Comparison of ENCODE assay signal across 11 mouse cellular contexts in the genomic region with DNA sequence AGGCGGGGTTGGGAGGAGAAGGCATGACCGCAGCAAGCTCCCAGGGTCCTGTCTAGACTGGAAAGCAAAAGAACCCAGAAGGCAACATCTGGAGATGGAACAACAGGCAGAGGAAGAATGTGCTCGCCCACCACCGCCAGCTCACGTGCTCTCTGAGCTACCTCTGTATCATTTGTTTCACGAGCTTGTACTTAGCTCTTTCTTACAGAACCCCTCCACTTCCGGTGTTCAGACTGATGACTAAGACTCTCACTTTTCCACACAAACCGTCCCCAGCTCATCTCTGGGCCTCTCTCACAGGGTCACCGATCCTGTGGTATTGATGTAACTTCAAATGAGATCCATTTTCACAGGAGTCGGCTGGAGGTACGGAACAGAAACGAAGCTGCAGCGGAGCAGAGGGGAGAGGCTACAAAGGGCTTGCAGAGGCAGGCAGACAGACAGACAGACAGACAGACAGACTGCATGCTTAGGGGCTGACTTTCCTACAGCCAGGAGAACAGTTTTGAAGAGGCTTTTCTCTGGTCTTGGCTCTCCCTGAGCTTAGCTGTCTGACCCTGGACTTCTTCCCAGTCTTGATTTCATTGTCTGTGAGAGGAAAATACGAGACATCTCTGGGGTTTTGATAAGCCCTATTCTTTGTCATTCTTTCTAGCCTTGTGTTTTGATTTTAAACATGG. TPM values are rescaled to one million over a fixed set of nuclear protein-coding genes. Genes with fewer than 3 reads are reported as not detected.
DNase-seq lines count a peak whose midpoint lies in the region; ATAC-seq and TF ChIP-seq lines count a peak whose summit lies in the region.
"Had no signal": no experiment of that assay in that cellular context is flagged by ENCODE, and none has a peak within 500 bp of the region (broad histone marks: within the 10 kb centered on the region; RNA-seq: fewer than 3 reads in every experiment).

No protein-coding gene starts in this region.

- no peak overlapping the region for H3K9ac ChIP-seq in forebrain, embryonic 11.5 days (ENCODE audit: low read length)
- H3K9ac ChIP-seq in forebrain, embryonic 16.5 days (replicated peaks; ENCODE audit: low read depth, low read length): no peak overlapping the region
- H3K9ac ChIP-seq in stomach, embryonic 16.5 days (ENCODE audit: low read length): no peak overlapping the region; the same call in 1 of the 2 replicates
- H3K9ac ChIP-seq in stomach, postnatal 0 days (ENCODE audit: low read length): no peak overlapping the region
- H3K9ac ChIP-seq in heart, embryonic 13.5 days: 0 out of 2 replicates have a peak overlapping the region, but pooled peaks have one; percentile 33
- no peak overlapping the region for H3K9ac ChIP-seq in kidney, embryonic 16.5 days (replicated peaks; ENCODE audit: low read length)
- H3K9ac ChIP-seq: limb, embryonic 12.5 days; stomach, embryonic 15.5 days had no signal

- no peak overlapping the region for H3K4me2 ChIP-seq in forebrain, embryonic 11.5 days (ENCODE audit: low read depth, low read length, severe bottlenecking)
- H3K4me2 ChIP-seq in forebrain, embryonic 16.5 days (ENCODE audit: low read length): no peak overlapping the region
- no peak overlapping the region for H3K4me2 ChIP-seq in stomach, embryonic 16.5 days (ENCODE audit: low read depth, low read length)
- H3K4me2 ChIP-seq in stomach, postnatal 0 days (replicated peaks; ENCODE audit: low read depth): no peak overlapping the region
- H3K4me2 ChIP-seq in heart, embryonic 13.5 days: peak overlapping the region; percentile 31; the same call in 1 of the 2 replicates
- no peak overlapping the region for H3K4me2 ChIP-seq in kidney, embryonic 16.5 days (replicated peaks; ENCODE audit: low read depth, low read length)
- H3K4me2 ChIP-seq: limb, embryonic 12.5 days; stomach, embryonic 15.5 days had no signal

- no peaks in the 10 kb centered on the region for H3K36me3 ChIP-seq in forebrain, embryonic 11.5 days (ENCODE audit: control insufficient read depth, insufficient read depth, low read length)
- H3K36me3 ChIP-seq in forebrain, embryonic 16.5 days (ENCODE audit: control insufficient read depth, insufficient read depth): no peaks in the 10 kb centered on the region
- no peaks in the 10 kb centered on the region for H3K36me3 ChIP-seq in stomach, embryonic 16.5 days (ENCODE audit: control insufficient read depth, insufficient read depth, low read length)
- H3K36me3 ChIP-seq in stomach, postnatal 0 days (ENCODE audit: control insufficient read depth, insufficient read depth, low read length): no peaks in the 10 kb centered on the region
- H3K36me3 ChIP-seq in heart, embryonic 13.5 days: no peaks in the 10 kb centered on the region
- no peaks in the 10 kb centered on the region for H3K36me3 ChIP-seq in kidney, embryonic 16.5 days (ENCODE audit: insufficient read depth, low read length)
- H3K36me3 ChIP-seq: limb, embryonic 12.5 days; stomach, embryonic 15.5 days had no signal

- TF ChIP-seq CTCF in stomach, postnatal 0 days (IDR thresholded peaks at IDR 0.05; ENCODE audit: low read depth): no peak

- H3K4me3 ChIP-seq in forebrain, embryonic 11.5 days (ENCODE audit: low read depth, low read length): no peak overlapping the region
- H3K4me3 ChIP-seq in forebrain, embryonic 16.5 days (replicated peaks; ENCODE audit: low read length): no peak overlapping the region
- H3K4me3 ChIP-seq in stomach, embryonic 16.5 days (replicated peaks; ENCODE audit: low read length): no peak overlapping the region
- H3K4me3 ChIP-seq in stomach, postnatal 0 days (ENCODE audit: low read depth, low read length): no peak overlapping the region
- no peak overlapping the region for H3K4me3 ChIP-seq in heart, embryonic 13.5 days
- H3K4me3 ChIP-seq in kidney, embryonic 16.5 days (ENCODE audit: low read length): no peak overlapping the region
- H3K4me3 ChIP-seq: limb, embryonic 12.5 days; stomach, embryonic 15.5 days had no signal

- peak; percentile 50 for DNase-seq in forebrain, embryonic 11.5 days (ENCODE audit: low spot score)
- no peak for DNase-seq in stomach, postnatal 0 days (ENCODE audit: low spot score)
- no peak for DNase-seq in frontal cortex, postnatal 25 days (ENCODE audit: low spot score in 2 of 2)
- no peak for DNase-seq in lung, postnatal 25 days (ENCODE audit: low spot score)
- DNase-seq: right cerebral cortex, adult 18-20 months had no signal

- no peak overlapping the region for H3K27ac ChIP-seq in forebrain, embryonic 11.5 days (ENCODE audit: low read depth, low read length)
- no peak overlapping the region for H3K27ac ChIP-seq in forebrain, embryonic 16.5 days (ENCODE audit: low read length)
- H3K27ac ChIP-seq in stomach, embryonic 16.5 days (ENCODE audit: low read length): peak overlapping the region; percentile 6; the same call in 1 of the 2 replicates
- no peak overlapping the region for H3K27ac ChIP-seq in stomach, postnatal 0 days (replicated peaks)
- H3K27ac ChIP-seq in heart, embryonic 13.5 days (replicated peaks): peak overlapping the region; percentile 81
- H3K27ac ChIP-seq in kidney, embryonic 16.5 days (ENCODE audit: low read length): no peak overlapping the region
- H3K27ac ChIP-seq: limb, embryonic 12.5 days; stomach, embryonic 15.5 days had no signal

- no peaks in the 10 kb centered on the region for H3K27me3 ChIP-seq in forebrain, embryonic 11.5 days (ENCODE audit: control insufficient read depth, insufficient read depth, low read length)
- no peaks in the 10 kb centered on the region for H3K27me3 ChIP-seq in forebrain, embryonic 16.5 days (replicated peaks; ENCODE audit: control insufficient read depth, insufficient read depth, low read length)
- no peaks in the 10 kb centered on the region for H3K27me3 ChIP-seq in stomach, embryonic 16.5 days (ENCODE audit: control insufficient read depth, insufficient read depth, low read length)
- H3K27me3 ChIP-seq in stomach, postnatal 0 days (ENCODE audit: control insufficient read depth, insufficient read depth, low read length): no peaks in the 10 kb centered on the region
- H3K27me3 ChIP-seq in heart, embryonic 13.5 days (replicated peaks): no peaks in the 10 kb centered on the region
- no peaks in the 10 kb centered on the region for H3K27me3 ChIP-seq in kidney, embryonic 16.5 days (ENCODE audit: insufficient read depth, low read length)
- H3K27me3 ChIP-seq: limb, embryonic 12.5 days; stomach, embryonic 15.5 days had no signal

- H3K4me1 ChIP-seq in forebrain, embryonic 11.5 days (replicated peaks; ENCODE audit: control insufficient read depth, insufficient read depth, low read length): peaks cover 18% of the 10 kb centered on the region
- H3K4me1 ChIP-seq in forebrain, embryonic 16.5 days (replicated peaks; ENCODE audit: control insufficient read depth, insufficient read depth, low read length): peaks cover 28% of the 10 kb centered on the region
- H3K4me1 ChIP-seq in stomach, embryonic 16.5 days (ENCODE audit: control insufficient read depth, insufficient read depth, low read length): peaks cover 33% of the 10 kb centered on the region
- 0 out of 2 replicates have a peak, but pooled peaks cover 4% of the 10 kb centered on the region for H3K4me1 ChIP-seq in stomach, postnatal 0 days (replicated peaks; ENCODE audit: control insufficient read depth, insufficient read depth)
- peaks cover 83% of the 10 kb centered on the region for H3K4me1 ChIP-seq in heart, embryonic 13.5 days
- H3K4me1 ChIP-seq in kidney, embryonic 16.5 days (ENCODE audit: insufficient read depth, low read length): peaks cover 19% of the 10 kb centered on the region

- no peak for TF ChIP-seq EP300 in stomach, postnatal 0 days (optimal IDR thresholded peaks at IDR 0.05)

- H3K9me3 ChIP-seq in forebrain, embryonic 11.5 days (ENCODE audit: control insufficient read depth, low read length): no peaks in the 10 kb centered on the region
- H3K9me3 ChIP-seq in forebrain, embryonic 16.5 days (ENCODE audit: control insufficient read depth, low read length): no peaks in the 10 kb centered on the region
- H3K9me3 ChIP-seq in stomach, embryonic 16.5 days (replicated peaks; ENCODE audit: control insufficient read depth, low read length): no peaks in the 10 kb centered on the region
- no peaks in the 10 kb centered on the region for H3K9me3 ChIP-seq in stomach, postnatal 0 days (ENCODE audit: control insufficient read depth, low read length)
- H3K9me3 ChIP-seq in heart, embryonic 13.5 days: no peaks in the 10 kb centered on the region
- no peaks in the 10 kb centered on the region for H3K9me3 ChIP-seq in kidney, embryonic 16.5 days (ENCODE audit: low read length)
- H3K9me3 ChIP-seq: limb, embryonic 12.5 days; stomach, embryonic 15.5 days had no signal

- ATAC-seq in forebrain, embryonic 11.5 days (replicated peaks; ENCODE audit: low FRiP score): no peak
- no peak for ATAC-seq in forebrain, embryonic 16.5 days
- no peak for ATAC-seq in stomach, embryonic 16.5 days (ENCODE audit: insufficient read depth, low FRiP score)
- no peak for ATAC-seq in stomach, postnatal 0 days (ENCODE audit: low FRiP score, low TSS enrichment)
- no peak for ATAC-seq in heart, embryonic 13.5 days (ENCODE audit: extremely low read depth, insufficient number of reproducible peaks, low FRiP score, low TSS enrichment)
- ATAC-seq in kidney, embryonic 16.5 days (ENCODE audit: low FRiP score, low TSS enrichment): no peak

- 80% methylated on average over 14 of the region's 14 CpGs for WGBS in forebrain, embryonic 11.5 days
- 77% methylated on average over 14 of the region's 14 CpGs for WGBS in forebrain, embryonic 16.5 days
- 61% methylated on average over 14 of the region's 14 CpGs for WGBS in stomach, embryonic 16.5 days
- 54% methylated on average over 14 of the region's 14 CpGs for WGBS in stomach, postnatal 0 days
- 54% methylated on average over 14 of the region's 14 CpGs for WGBS in heart, embryonic 13.5 days
- 61% methylated on average over 14 of the region's 14 CpGs for WGBS in kidney, embryonic 16.5 days

RNA-seq across cellular contexts. Expression of gene Ndufb4, which starts 33.2 kb away (rescaled TPM):
- 50.5 and 63.0 TPM in 2 replicates for polyA plus RNA-seq in forebrain, embryonic 11.5 days (2014; fragmentation: Nextera tagmentation; extraction: Ambion mirVana)
- polyA plus RNA-seq in forebrain, embryonic 16.5 days (2015; fragmentation: Nextera tagmentation; extraction: Ambion mirVana): 49.6 and 68.2 TPM in 2 replicates
- 57.4 and 64.0 TPM in 2 replicates for polyA plus RNA-seq in stomach, embryonic 16.5 days (2015; fragmentation: Nextera tagmentation; extraction: Ambion mirVana)
- 101 and 119 TPM in 2 replicates for polyA plus RNA-seq in stomach, postnatal 0 days (2015; fragmentation: Nextera tagmentation; extraction: Ambion mirVana)
- polyA plus RNA-seq in heart, embryonic 13.5 days (2015; fragmentation: Nextera tagmentation; extraction: Ambion mirVana): 69.4 and 84.7 TPM in 2 replicates
- 45.0 and 59.9 TPM in 2 replicates for polyA plus RNA-seq in kidney, embryonic 16.5 days (2015; fragmentation: Nextera tagmentation; extraction: Ambion mirVana)

Comparison
In these comparisons a context has a peak if more than half of its experiments do, and no peak if none do; other contexts are left out.
1. H3K27ac ChIP-seq: peak in stomach, embryonic 16.5 days (single experiment) and heart, embryonic 13.5 days (single experiment); none in forebrain, embryonic 11.5 days (single experiment), forebrain, embryonic 16.5 days (single experiment), stomach, postnatal 0 days (single experiment) and kidney, embryonic 16.5 days (single experiment).